ENCODE assay signal across 9 mouse cellular contexts in genomic region chr9:96739808-96740711, GRCm38 (mm10). TPM values are rescaled to one million over a fixed set of nuclear protein-coding genes. Genes with fewer than 3 reads are reported as not detected.
DNase-seq lines count a peak whose midpoint lies in the region; ATAC-seq and TF ChIP-seq lines count a peak whose summit lies in the region.
"Had no signal": no experiment of that assay in that cellular context is flagged by ENCODE, and none has a peak within 500 bp of the region (broad histone marks: within the 10 kb centered on the region; RNA-seq: fewer than 3 reads in every experiment).

No protein-coding gene starts in this region.

- ATAC-seq in erythroblast, adult 5-6 weeks (replicated peaks; ENCODE audit: low FRiP score, poor library complexity, severe bottlenecking): no peak

- intact Hi-C loops in left cerebral cortex, postnatal 14 days (cut with DNase I): no loop called here

- TF ChIP-seq POLR2A in cortical plate, adult 2 months (IDR thresholded peaks at IDR 0.05; ENCODE audit: extremely low read depth, insufficient read depth, low read length): peak; percentile 63; the same call in 1 of the 2 replicates

- H3K27ac ChIP-seq in cortical plate, adult 2 months (ENCODE audit: insufficient read depth, low read length): 0 out of 2 replicates have a peak overlapping the region, but pooled peaks have one; percentile 38

- H3K4me3 ChIP-seq in cortical plate, adult 2 months (ENCODE audit: insufficient read depth, low read length): no peak overlapping the region

- H3K4me1 ChIP-seq in cortical plate, adult 2 months (ENCODE audit: control insufficient read depth, insufficient read depth, low read length): peaks cover 5% of the 10 kb centered on the region

- DNase-seq in layer of hippocampus, adult 9-11 months: peak; percentile 59
- DNase-seq in layer of hippocampus, postnatal 36 days: no peak
- DNase-seq in left cerebral cortex, postnatal 14 days (ENCODE audit: low spot score in 2 of 2): peak; percentile 69 to 83
- peak; percentile 50 for DNase-seq in right cerebral cortex, postnatal 25 days
- no peak for DNase-seq in kidney, postnatal 25 days
- no peak for DNase-seq in adrenal gland, adult (ENCODE audit: inconsistent age in 2 of 2, low spot score in 1 of 2)
- DNase-seq: embryo, embryonic 11 days had no signal

- TF ChIP-seq CTCF in cortical plate, adult 2 months (IDR thresholded peaks at IDR 0.05; ENCODE audit: extremely low read depth, insufficient read depth, low read length): no peak

RNA-seq across cellular contexts. Expression of gene Zbtb38, which starts 12.6 kb away (rescaled TPM):
- 10 to 100 TPM; 56.4 to 63.4 TPM for total RNA-seq in layer of hippocampus, postnatal 36 days (2021)
- polyA plus RNA-seq in cortical plate, adult 2 months (2012; rRNA removed): 19.1 and 20.3 TPM in 2 replicates
- 10 to 100 TPM; 47.0 to 49.0 TPM for total RNA-seq in left cerebral cortex, postnatal 14 days (2021)
- total RNA-seq in erythroblast, adult 5-6 weeks (2015; ENCODE audit: low replicate concordance): 4.8 and 7.1 TPM in 2 replicates
- total RNA-seq in erythroblast, adult 5-6 weeks (2017; ENCODE audit: low replicate concordance): 4.9 and 6.0 TPM in 2 replicates

Comparison
In these comparisons a context has a peak if more than half of its experiments do, and no peak if none do; other contexts are left out.
1. DNase-seq: peak in layer of hippocampus, adult 9-11 months (single experiment), left cerebral cortex, postnatal 14 days (2 of 2) and right cerebral cortex, postnatal 25 days (single experiment); none in layer of hippocampus, postnatal 36 days (0 of 2), kidney, postnatal 25 days (0 of 2) and adrenal gland, adult (0 of 2).
2. RNA of gene Zbtb38, which starts 12.6 kb away (total RNA-seq): 56.4 to 63.4 TPM in layer of hippocampus, postnatal 36 days and 47.0 to 49.0 TPM in left cerebral cortex, postnatal 14 days; 4.8 to 7.1 TPM in erythroblast, adult 5-6 weeks; every median in the first group is over 4 times any median in the second.